14 mouse cellular contexts compared by ENCODE assay signal in genomic region chr19:5409068-5409467, GRCm38 (mm10). TPM values are rescaled to one million over a fixed set of nuclear protein-coding genes. Genes with fewer than 3 reads are reported as not detected.
DNase-seq lines count a peak whose midpoint lies in the region; ATAC-seq and TF ChIP-seq lines count a peak whose summit lies in the region.
"Had no signal": no experiment of that assay in that cellular context is flagged by ENCODE, and none has a peak within 500 bp of the region (broad histone marks: within the 10 kb centered on the region; RNA-seq: fewer than 3 reads in every experiment).

No protein-coding gene starts in this region.

- no peak overlapping the region for H3K4me3 ChIP-seq in kidney, postnatal 0 days (replicated peaks; ENCODE audit: low read depth, low read length)
- no peak overlapping the region for H3K4me3 ChIP-seq in ES-Bruce4 (ENCODE audit: low read depth, low read length)
- H3K4me3 ChIP-seq in cortical plate, adult 2 months (ENCODE audit: insufficient read depth, low read length), result no peak overlapping the region
- 0 out of 2 replicates have a peak overlapping the region, but pooled peaks have one; percentile 10 for H3K4me3 ChIP-seq in liver, embryonic 13.5 days (replicated peaks)
- no peak overlapping the region for H3K4me3 ChIP-seq in hindbrain, embryonic 11.5 days (ENCODE audit: low read depth, low read length)
- no peak overlapping the region for H3K4me3 ChIP-seq in midbrain, embryonic 14.5 days (replicated peaks; ENCODE audit: low read depth, low read length)
- H3K4me3 ChIP-seq: hindbrain, embryonic 10.5 days; megakaryocyte, embryonic 14.5 days had no signal

- no peak for DNase-seq in kidney, postnatal 0 days (ENCODE audit: low spot score)
- DNase-seq in kidney, postnatal 36 days, result no peak
- no peak for DNase-seq in liver, embryonic 13.5 days
- no peak for DNase-seq in embryo, embryonic 9.5 days (ENCODE audit: extremely low spot score)
- DNase-seq in hindbrain, embryonic 11.5 days (ENCODE audit: low spot score), result no peak
- no peak for DNase-seq in midbrain, embryonic 14.5 days
- DNase-seq: cerebellum, adult 9-11 months; thymus, postnatal 36 days had no signal

- ATAC-seq in kidney, postnatal 0 days (replicated peaks; ENCODE audit: low FRiP score, low read depth), result no peak
- no peak for ATAC-seq in liver, embryonic 13.5 days (ENCODE audit: low read depth)
- no peak for ATAC-seq in hindbrain, embryonic 11.5 days (ENCODE audit: low FRiP score)
- no peak for ATAC-seq in midbrain, embryonic 14.5 days (ENCODE audit: low FRiP score, low TSS enrichment)

- WGBS in kidney, postnatal 0 days, result 73% methylated on average over 5 of the region's 5 CpGs
- 71% methylated on average over 5 of the region's 5 CpGs for WGBS in liver, embryonic 13.5 days (ENCODE audit: insufficient replicate concordance)
- 83% methylated on average over 5 of the region's 5 CpGs for WGBS in hindbrain, embryonic 11.5 days
- WGBS in midbrain, embryonic 14.5 days, result 91% methylated on average over 5 of the region's 5 CpGs

- H3K4me1 ChIP-seq in kidney, postnatal 0 days (replicated peaks; ENCODE audit: insufficient read depth, low read length), result peaks cover 4% of the 10 kb centered on the region; the same call in 1 of the 2 replicates
- peaks cover 3% of the 10 kb centered on the region for H3K4me1 ChIP-seq in ES-Bruce4 (ENCODE audit: control insufficient read depth, insufficient read depth, low read length)
- peaks cover 3% of the 10 kb centered on the region; the same call in 1 of the 2 replicates for H3K4me1 ChIP-seq in cortical plate, adult 2 months (ENCODE audit: control insufficient read depth, insufficient read depth, low read length)
- H3K4me1 ChIP-seq in liver, embryonic 13.5 days (replicated peaks), result peaks cover 31% of the 10 kb centered on the region
- H3K4me1 ChIP-seq in hindbrain, embryonic 11.5 days (replicated peaks; ENCODE audit: control insufficient read depth, insufficient read depth, low read length), result 0 out of 2 replicates have a peak, but pooled peaks cover 3% of the 10 kb centered on the region
- peaks cover 12% of the 10 kb centered on the region; the same call in 1 of the 2 replicates for H3K4me1 ChIP-seq in midbrain, embryonic 14.5 days (ENCODE audit: control insufficient read depth, insufficient read depth, low read length)

- no peaks in the 10 kb centered on the region for H3K9me3 ChIP-seq in kidney, postnatal 0 days (replicated peaks; ENCODE audit: low read length)
- no peaks in the 10 kb centered on the region for H3K9me3 ChIP-seq in ES-Bruce4 (replicated peaks; ENCODE audit: control insufficient read depth, insufficient read depth, low read length, poor library complexity, severe bottlenecking)
- H3K9me3 ChIP-seq in liver, embryonic 13.5 days (replicated peaks), result no peaks in the 10 kb centered on the region
- H3K9me3 ChIP-seq in hindbrain, embryonic 11.5 days (ENCODE audit: control insufficient read depth, low read length), result no peaks in the 10 kb centered on the region
- H3K9me3 ChIP-seq in midbrain, embryonic 14.5 days (ENCODE audit: control insufficient read depth, low read length), result no peaks in the 10 kb centered on the region
- H3K9me3 ChIP-seq: hindbrain, embryonic 10.5 days; megakaryocyte, embryonic 14.5 days had no signal

- no peaks in the 10 kb centered on the region for H3K27me3 ChIP-seq in kidney, postnatal 0 days (ENCODE audit: insufficient read depth, low read length)
- no peaks in the 10 kb centered on the region for H3K27me3 ChIP-seq in ES-Bruce4 (ENCODE audit: control insufficient read depth, insufficient read depth, low read length, poor library complexity, severe bottlenecking)
- no peaks in the 10 kb centered on the region for H3K27me3 ChIP-seq in liver, embryonic 13.5 days
- no peaks in the 10 kb centered on the region for H3K27me3 ChIP-seq in hindbrain, embryonic 11.5 days (ENCODE audit: control insufficient read depth, insufficient read depth, low read length)
- no peaks in the 10 kb centered on the region for H3K27me3 ChIP-seq in midbrain, embryonic 14.5 days (ENCODE audit: control insufficient read depth, insufficient read depth, low read length)
- H3K27me3 ChIP-seq: CH12.LX had no signal

- H3K36me3 ChIP-seq in kidney, postnatal 0 days (ENCODE audit: insufficient read depth, low read length), result 0 out of 2 replicates have a peak, but pooled peaks cover 6% of the 10 kb centered on the region
- no peaks in the 10 kb centered on the region for H3K36me3 ChIP-seq in ES-Bruce4 (ENCODE audit: control insufficient read depth, insufficient read depth, low read length, poor library complexity, severe bottlenecking)
- 0 out of 2 replicates have a peak, but pooled peaks cover 6% of the 10 kb centered on the region for H3K36me3 ChIP-seq in liver, embryonic 13.5 days
- H3K36me3 ChIP-seq in hindbrain, embryonic 11.5 days (ENCODE audit: control insufficient read depth, insufficient read depth, low read length), result no peaks in the 10 kb centered on the region
- H3K36me3 ChIP-seq in midbrain, embryonic 14.5 days (ENCODE audit: control insufficient read depth, insufficient read depth, low read length), result no peaks in the 10 kb centered on the region

- peak overlapping the region; percentile 73 for H3K27ac ChIP-seq in kidney, postnatal 0 days
- H3K27ac ChIP-seq in ES-Bruce4 (ENCODE audit: insufficient read depth, low read length), result 0 out of 2 replicates have a peak overlapping the region, but pooled peaks have one; percentile 4
- H3K27ac ChIP-seq in cortical plate, adult 2 months (ENCODE audit: insufficient read depth, low read length), result 0 out of 2 replicates have a peak overlapping the region, but pooled peaks have one; percentile 28
- H3K27ac ChIP-seq in liver, embryonic 13.5 days, result peak overlapping the region; percentile 98; the same call in 1 of the 2 replicates
- no peak overlapping the region for H3K27ac ChIP-seq in hindbrain, embryonic 11.5 days (ENCODE audit: low read depth, low read length)
- no peak overlapping the region for H3K27ac ChIP-seq in midbrain, embryonic 14.5 days (replicated peaks; ENCODE audit: low read depth, low read length)
- H3K27ac ChIP-seq: hindbrain, embryonic 10.5 days had no signal

- TF ChIP-seq CTCF in kidney, postnatal 0 days (IDR thresholded peaks at IDR 0.05; ENCODE audit: low read depth), result no peak
- TF ChIP-seq CTCF in ES-Bruce4 (IDR thresholded peaks at IDR 0.05; ENCODE audit: low read depth, low read length), result no peak
- TF ChIP-seq CTCF in cortical plate, adult 2 months (IDR thresholded peaks at IDR 0.05; ENCODE audit: extremely low read depth, insufficient read depth, low read length), result no peak

- TF ChIP-seq EP300 in ES-Bruce4 (IDR thresholded peaks at IDR 0.05; ENCODE audit: insufficient read depth, low read depth, low read length), result no peak

- no peak overlapping the region for H3K4me2 ChIP-seq in kidney, postnatal 0 days (ENCODE audit: low read length)
- no peak overlapping the region for H3K4me2 ChIP-seq in liver, embryonic 13.5 days
- H3K4me2 ChIP-seq in hindbrain, embryonic 11.5 days (replicated peaks; ENCODE audit: low read depth, low read length), result no peak overlapping the region
- H3K4me2 ChIP-seq in midbrain, embryonic 14.5 days (ENCODE audit: low read length), result no peak overlapping the region

- no peak for TF ChIP-seq POLR2A in ES-Bruce4 (IDR thresholded peaks at IDR 0.05; ENCODE audit: insufficient read depth, low read length)
- no peak for TF ChIP-seq POLR2A in cortical plate, adult 2 months (IDR thresholded peaks at IDR 0.05; ENCODE audit: extremely low read depth, insufficient read depth, low read length)

- no peak overlapping the region for H3K9ac ChIP-seq in kidney, postnatal 0 days (ENCODE audit: low read depth, low read length)
- H3K9ac ChIP-seq in ES-Bruce4 (ENCODE audit: low read depth, poor library complexity, severe bottlenecking), result no peak overlapping the region
- H3K9ac ChIP-seq in liver, embryonic 13.5 days, result no peak overlapping the region
- no peak overlapping the region for H3K9ac ChIP-seq in hindbrain, embryonic 11.5 days (ENCODE audit: low read depth, low read length)
- no peak overlapping the region for H3K9ac ChIP-seq in midbrain, embryonic 14.5 days (replicated peaks; ENCODE audit: low read length)

RNA-seq across cellular contexts. Expression of gene Tsga10ip, which starts 6.7 kb away (rescaled TPM):
- polyA plus RNA-seq in kidney, postnatal 0 days (2015; fragmentation: Nextera tagmentation; extraction: Ambion mirVana), result 0.31 and 0.39 TPM in 2 replicates
- polyA plus RNA-seq in ES-Bruce4 (2011; ENCODE audit: insufficient read depth, insufficient read length, low read depth, missing spikeins), result 0.49 TPM in 1 of 2 replicates, not detected in the other
- polyA plus RNA-seq in cortical plate, adult 2 months (2012; rRNA removed), result not detected in 2 replicates
- 0.12 TPM in 1 of 2 replicates, not detected in the other for polyA plus RNA-seq in liver, embryonic 13.5 days (2015; fragmentation: Nextera tagmentation; extraction: Ambion mirVana)
- 0.53 and 0.54 TPM in 2 replicates for polyA plus RNA-seq in hindbrain, embryonic 11.5 days (2014; fragmentation: Nextera tagmentation; extraction: Ambion mirVana)
- polyA plus RNA-seq in midbrain, embryonic 14.5 days (2014; fragmentation: Nextera tagmentation; extraction: Ambion mirVana), result 0.12 TPM in 1 of 2 replicates, not detected in the other
- polyA plus RNA-seq: neural tube, embryonic 11.5 days had no signal

RNA-seq across cellular contexts. Expression of gene Drap1, which starts 15.7 kb away (rescaled TPM):
- 237 and 246 TPM in 2 replicates for polyA plus RNA-seq in kidney, postnatal 0 days (2015; fragmentation: Nextera tagmentation; extraction: Ambion mirVana)
- polyA plus RNA-seq in ES-Bruce4 (2011; ENCODE audit: insufficient read depth, insufficient read length, low read depth, missing spikeins), result 138 and 154 TPM in 2 replicates
- polyA plus RNA-seq in cortical plate, adult 2 months (2012; rRNA removed), result 285 and 320 TPM in 2 replicates
- 90.0 and 94.5 TPM in 2 replicates for polyA plus RNA-seq in liver, embryonic 13.5 days (2015; fragmentation: Nextera tagmentation; extraction: Ambion mirVana)
- 182 and 211 TPM in 2 replicates for polyA plus RNA-seq in hindbrain, embryonic 11.5 days (2014; fragmentation: Nextera tagmentation; extraction: Ambion mirVana)
- 225 and 299 TPM in 2 replicates for polyA plus RNA-seq in midbrain, embryonic 14.5 days (2014; fragmentation: Nextera tagmentation; extraction: Ambion mirVana)

RNA-seq across cellular contexts. Expression of gene AI837181, which starts 15.9 kb away (rescaled TPM):
- 55.7 and 55.8 TPM in 2 replicates for polyA plus RNA-seq in kidney, postnatal 0 days (2015; fragmentation: Nextera tagmentation; extraction: Ambion mirVana)
- polyA plus RNA-seq in ES-Bruce4 (2011; ENCODE audit: insufficient read depth, insufficient read length, low read depth, missing spikeins), result 17.5 and 21.9 TPM in 2 replicates
- 99.8 and 101 TPM in 2 replicates for polyA plus RNA-seq in cortical plate, adult 2 months (2012; rRNA removed)
- 18.0 and 19.0 TPM in 2 replicates for polyA plus RNA-seq in liver, embryonic 13.5 days (2015; fragmentation: Nextera tagmentation; extraction: Ambion mirVana)
- polyA plus RNA-seq in hindbrain, embryonic 11.5 days (2014; fragmentation: Nextera tagmentation; extraction: Ambion mirVana), result 33.4 and 35.2 TPM in 2 replicates
- 53.7 and 65.2 TPM in 2 replicates for polyA plus RNA-seq in midbrain, embryonic 14.5 days (2014; fragmentation: Nextera tagmentation; extraction: Ambion mirVana)

RNA-seq across cellular contexts. Expression of gene Sart1, which starts 20.6 kb away (rescaled TPM):
- polyA plus RNA-seq in kidney, postnatal 0 days (2015; fragmentation: Nextera tagmentation; extraction: Ambion mirVana), result 56.1 and 57.8 TPM in 2 replicates
- polyA plus RNA-seq in ES-Bruce4 (2011; ENCODE audit: insufficient read depth, insufficient read length, low read depth, missing spikeins), result 49.1 and 67.8 TPM in 2 replicates
- 71.0 and 76.4 TPM in 2 replicates for polyA plus RNA-seq in cortical plate, adult 2 months (2012; rRNA removed)
- 35.1 and 41.0 TPM in 2 replicates for polyA plus RNA-seq in liver, embryonic 13.5 days (2015; fragmentation: Nextera tagmentation; extraction: Ambion mirVana)
- 75.2 and 79.2 TPM in 2 replicates for polyA plus RNA-seq in hindbrain, embryonic 11.5 days (2014; fragmentation: Nextera tagmentation; extraction: Ambion mirVana)
- polyA plus RNA-seq in midbrain, embryonic 14.5 days (2014; fragmentation: Nextera tagmentation; extraction: Ambion mirVana), result 57.1 and 61.1 TPM in 2 replicates

RNA-seq across cellular contexts. Expression of gene Fosl1, which starts 38.3 kb away (rescaled TPM):
- polyA plus RNA-seq in kidney, postnatal 0 days (2015; fragmentation: Nextera tagmentation; extraction: Ambion mirVana), result 0.32 TPM in 1 of 2 replicates, not detected in the other
- polyA plus RNA-seq in ES-Bruce4 (2011; ENCODE audit: insufficient read depth, insufficient read length, low read depth, missing spikeins), result 1.3 and 2.3 TPM in 2 replicates
- 0.21 TPM in 1 of 2 replicates, not detected in the other for polyA plus RNA-seq in cortical plate, adult 2 months (2012; rRNA removed)
- not detected in 2 replicates for polyA plus RNA-seq in liver, embryonic 13.5 days (2015; fragmentation: Nextera tagmentation; extraction: Ambion mirVana)
- polyA plus RNA-seq in hindbrain, embryonic 11.5 days (2014; fragmentation: Nextera tagmentation; extraction: Ambion mirVana), result 0.13 TPM in 1 of 2 replicates, not detected in the other
- polyA plus RNA-seq in midbrain, embryonic 14.5 days (2014; fragmentation: Nextera tagmentation; extraction: Ambion mirVana), result not detected in 2 replicates
- polyA plus RNA-seq: hindbrain, embryonic 10.5 days; neural tube, embryonic 11.5 days had no signal

Comparison
In these comparisons a context has a peak if more than half of its experiments do, and no peak if none do; other contexts are left out.
1. H3K27ac ChIP-seq: peak in kidney, postnatal 0 days (single experiment), ES-Bruce4 (single experiment), cortical plate, adult 2 months (single experiment) and liver, embryonic 13.5 days (single experiment); none in hindbrain, embryonic 11.5 days (single experiment) and midbrain, embryonic 14.5 days (single experiment).